Mouse (Mus musculus) thymus, adult 2 months (tissue): ENCODE measurements at regions not wholly inside any gene's neighbourhood (a gene's known extent, or its start where the extent isn't known, plus 50 kb on each side); places are given as distances from the start of the nearest gene placed in this dataset.
A peak's percentile ranks its signal among the peaks of the same experiment; 100 is the strongest.

ENCODE experiments used
- DNase-seq: peaks from one replicate; pipeline ENCODE4 v3.0.0; 2021
- H3K27ac ChIP-seq: fragments of 200-500 bp; 2 replicates; pipeline ENCODE4 v1.5.1; 2012; ENCODE audit warnings: low read length, control low read depth; ENCODE audit not compliant: control insufficient read depth, insufficient read depth
- H3K27me3 ChIP-seq: fragments of 200-500 bp; 2 replicates; pipeline ENCODE4 v1.6.1; 2012; ENCODE audit warnings: mild to moderate bottlenecking, low read length, moderate library complexity, mixed read lengths; ENCODE audit not compliant: control insufficient read depth, insufficient read depth
- H3K36me3 ChIP-seq: fragments of 200-500 bp; 2 replicates; pipeline ENCODE4 v1.6.1; 2012; ENCODE audit warnings: mild to moderate bottlenecking, low read length, moderate library complexity; ENCODE audit not compliant: control insufficient read depth, insufficient read depth
- H3K4me1 ChIP-seq: fragments of 200-500 bp; replicated peaks from 2 replicates; pipeline ENCODE4 v1.6.1; 2012; ENCODE audit warnings: low read length; ENCODE audit not compliant: control insufficient read depth, insufficient read depth
- H3K4me3 ChIP-seq: fragments of 200-500 bp; 2 replicates; pipeline ENCODE4 v1.5.1; 2012; ENCODE audit warnings: mild to moderate bottlenecking, low read length, control low read depth, moderate library complexity; ENCODE audit not compliant: control insufficient read depth, insufficient read depth
- CTCF ChIP-seq: fragments of 200-500 bp; IDR thresholded peaks from 2 replicates; pipeline ENCODE4 v1.5.1; 2012; ENCODE audit warnings: mild to moderate bottlenecking, control low read depth, low read length, moderate library complexity, borderline replicate concordance; ENCODE audit not compliant: control insufficient read depth, poor library complexity, insufficient read depth; ENCODE audit errors: extremely low read depth
- POLR2A ChIP-seq: fragments of 200-500 bp; IDR thresholded peaks from 2 replicates; pipeline ENCODE4 v1.6.1; 2012; ENCODE audit warnings: mild to moderate bottlenecking, low read length, control low read depth, moderate library complexity; ENCODE audit not compliant: control insufficient read depth, poor library complexity, insufficient read depth; ENCODE audit errors: extremely low read depth
- WGBS: fragments of 180-500 bp; shearing (Covaris S2); methylation state at CpG from one replicate; pipeline ENCODE4 v1.1.7; 2018; 5-methylcytosine and 5-hydroxymethylcytosine counted together

- WGBS: 92% methylated on average over 5 of the region's 5 CpGs
- no peak overlapping the region for H3K27ac ChIP-seq
- no peak for TF ChIP-seq POLR2A
- TF ChIP-seq CTCF: no peak
- no peak for DNase-seq
- H3K4me1 ChIP-seq: no peaks in the 10 kb centered on the region
- H3K27me3 ChIP-seq: no peaks in the 10 kb centered on the region
- no peak overlapping the region for H3K4me3 ChIP-seq
- no peaks in the 10 kb centered on the region for H3K36me3 ChIP-seq
Measured at GRCm38 (mm10) chr15:52484276-52484675, 1400.4 kb upstream of the Gm7489 start.

- DNase-seq: no peak
- Histone ChIP-seq H3K36me3 (no peaks in the 10 kb centered on the region), H3K27me3 (no peaks in the 10 kb centered on the region), H3K27ac (no peak overlapping the region), H3K4me1 (no peaks in the 10 kb centered on the region), H3K4me3 (no peak overlapping the region)
- TF ChIP-seq POLR2A: no peak
- no peak for TF ChIP-seq CTCF
- 40% methylated on average over 9 of the region's 9 CpGs for WGBS
Measured at GRCm38 (mm10) chr15:52505278-52505831, 1379.4 kb upstream of the Gm7489 start.

- Histone ChIP-seq H3K4me3 (no peak overlapping the region), H3K4me1 (no peaks in the 10 kb centered on the region), H3K36me3 (no peaks in the 10 kb centered on the region), H3K27me3 (no peaks in the 10 kb centered on the region), H3K27ac (no peak overlapping the region)
- TF ChIP-seq POLR2A (no peak), CTCF (no peak)
- WGBS: 13% methylated on average over 7 of the region's 7 CpGs
- peak; percentile 26 for DNase-seq
Measured at GRCm38 (mm10) chr15:52506930-52507329, 1377.8 kb upstream of the Gm7489 start.

- Histone ChIP-seq H3K27me3 (no peaks in the 10 kb centered on the region), H3K36me3 (no peaks in the 10 kb centered on the region), H3K4me1 (no peaks in the 10 kb centered on the region), H3K27ac (no peak overlapping the region), H3K4me3 (no peak overlapping the region)
- no peak for DNase-seq
- WGBS: 85% methylated on average over 2 of the region's 2 CpGs
- TF ChIP-seq POLR2A (no peak), CTCF (no peak)
Measured at GRCm38 (mm10) chr15:52508609-52509008, 1376.1 kb upstream of the Gm7489 start.

- H3K27ac ChIP-seq: no peak overlapping the region
- no peaks in the 10 kb centered on the region for H3K36me3 ChIP-seq
- H3K27me3 ChIP-seq: no peaks in the 10 kb centered on the region
- H3K4me1 ChIP-seq: no peaks in the 10 kb centered on the region
- DNase-seq: no peak
- no peak overlapping the region for H3K4me3 ChIP-seq
- WGBS: 44% methylated on average over 4 of the region's 4 CpGs
- TF ChIP-seq POLR2A: no peak
- TF ChIP-seq CTCF: no peak
Measured at GRCm38 (mm10) chr15:52510137-52510536, 1374.6 kb upstream of the Gm7489 start.

GRCm38 (mm10) chr15:52536594-52536993 lies 1348.1 kb upstream of the Gm7489 start:
- WGBS: 97% methylated on average over 2 of the region's 2 CpGs
- H3K27ac ChIP-seq: no peak overlapping the region
- DNase-seq: no peak
- TF ChIP-seq POLR2A: no peak
- TF ChIP-seq CTCF: no peak
- no peak overlapping the region for H3K4me3 ChIP-seq
- no peaks in the 10 kb centered on the region for H3K4me1 ChIP-seq
- H3K36me3 ChIP-seq: no peaks in the 10 kb centered on the region
- no peaks in the 10 kb centered on the region for H3K27me3 ChIP-seq

GRCm38 (mm10) chr15:52558682-52559081 lies 1326.0 kb upstream of the Gm7489 start:
- H3K36me3 ChIP-seq: no peaks in the 10 kb centered on the region
- no peak overlapping the region for H3K27ac ChIP-seq
- H3K4me1 ChIP-seq: no peaks in the 10 kb centered on the region
- no peaks in the 10 kb centered on the region for H3K27me3 ChIP-seq
- no peak overlapping the region for H3K4me3 ChIP-seq
- DNase-seq: no peak
- no peak for TF ChIP-seq POLR2A
- TF ChIP-seq CTCF: no peak
